Mouse (Mus musculus): ENCODE data around the gene Cog2. TPM values are rescaled to one million over a fixed set of nuclear protein-coding genes. Genes with fewer than 3 reads are reported as not detected.

Cog2 gene
- polyA plus RNA-seq, 1 experiment from 2014 or later, result 36.4 TPM

DNA sequence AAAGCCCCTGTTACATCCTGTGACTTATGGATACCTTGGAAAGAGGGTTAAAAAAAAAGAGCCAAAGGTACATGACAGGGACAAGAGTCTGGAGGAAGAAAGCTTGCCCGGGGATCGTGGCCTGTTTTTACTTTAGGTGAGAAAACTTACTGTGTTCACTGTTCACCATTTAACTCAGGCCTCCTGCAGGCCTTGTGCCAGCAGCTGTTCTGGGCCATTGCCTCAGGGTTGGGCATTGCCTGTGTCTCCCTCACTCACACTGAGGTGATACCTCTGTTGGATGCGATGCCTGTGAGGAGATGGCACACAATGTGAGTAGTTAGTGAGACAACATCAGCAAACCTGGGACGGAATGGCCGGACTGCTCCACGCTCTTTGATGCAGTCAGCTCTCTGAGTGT, 1.4 kb downstream of the Cog2 start:
- H3K27ac ChIP-seq, result no peak overlapping the region
- peak overlapping the region; percentile 83 for H3K4me2 ChIP-seq
- peaks cover 19% of the 10 kb centered on the region for H3K4me1 ChIP-seq
- WGBS, result 93% methylated on average over 6 of the region's 6 CpGs
- peak overlapping the region; percentile 98 for H3K4me3 ChIP-seq (replicated peaks)
- no peak overlapping the region for H3K9ac ChIP-seq
- peaks cover 24% of the 10 kb centered on the region for H3K36me3 ChIP-seq
- H3K9me3 ChIP-seq (replicated peaks), result no peaks in the 10 kb centered on the region
- 0 out of 2 replicates have a peak, but pooled peaks cover 8% of the 10 kb centered on the region for H3K27me3 ChIP-seq
- no peak for ATAC-seq (replicated peaks; ENCODE audit: low FRiP score)

GRCm38 (mm10) chr8:124526261-124526660, 5.7 kb downstream of the Cog2 start:
- no peak overlapping the region for H3K4me2 ChIP-seq
- 93% methylated on average over 11 of the region's 11 CpGs for WGBS
- H3K4me1 ChIP-seq, result peaks cover 14% of the 10 kb centered on the region
- H3K27ac ChIP-seq, result no peak overlapping the region
- H3K9me3 ChIP-seq (replicated peaks), result no peaks in the 10 kb centered on the region
- peaks cover 65% of the 10 kb centered on the region for H3K36me3 ChIP-seq
- ATAC-seq (replicated peaks; ENCODE audit: low FRiP score), result no peak
- H3K9ac ChIP-seq, result no peak overlapping the region
- no peaks in the 10 kb centered on the region for H3K27me3 ChIP-seq
- H3K4me3 ChIP-seq (replicated peaks), result no peak overlapping the region

DNA sequence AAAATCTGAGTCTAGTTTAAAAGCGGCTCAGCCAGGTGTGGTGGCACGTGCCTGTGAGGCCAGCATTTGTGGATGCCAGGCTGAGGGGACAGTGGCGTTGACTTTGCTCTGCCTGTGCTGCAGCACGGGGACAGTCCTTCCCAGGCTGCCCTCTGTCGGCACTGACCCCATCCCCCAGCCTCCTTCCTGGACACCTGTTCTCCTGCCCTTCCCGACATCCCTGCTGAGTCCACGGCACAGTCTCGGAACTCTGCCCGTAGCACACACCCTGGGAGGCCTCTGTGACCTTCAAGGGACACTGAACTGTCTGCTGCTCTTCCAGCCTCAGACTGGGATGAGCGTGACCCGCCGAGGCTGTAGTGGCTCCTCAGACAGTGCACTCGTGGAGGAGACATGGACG, 9.5 kb downstream of the Cog2 start:
- Histone ChIP-seq H3K9ac (no peak overlapping the region), H3K27me3 (no peaks in the 10 kb centered on the region), H3K27ac (no peak overlapping the region), H3K36me3 (peaks cover 94% of the 10 kb centered on the region), H3K4me1 (no peaks in the 10 kb centered on the region), H3K9me3 (replicated peaks) (no peaks in the 10 kb centered on the region), H3K4me3 (replicated peaks) (no peak overlapping the region), H3K4me2 (no peak overlapping the region)
- 88% methylated on average over 14 of the region's 14 CpGs for WGBS
- no peak for ATAC-seq (replicated peaks; ENCODE audit: low FRiP score)

DNA sequence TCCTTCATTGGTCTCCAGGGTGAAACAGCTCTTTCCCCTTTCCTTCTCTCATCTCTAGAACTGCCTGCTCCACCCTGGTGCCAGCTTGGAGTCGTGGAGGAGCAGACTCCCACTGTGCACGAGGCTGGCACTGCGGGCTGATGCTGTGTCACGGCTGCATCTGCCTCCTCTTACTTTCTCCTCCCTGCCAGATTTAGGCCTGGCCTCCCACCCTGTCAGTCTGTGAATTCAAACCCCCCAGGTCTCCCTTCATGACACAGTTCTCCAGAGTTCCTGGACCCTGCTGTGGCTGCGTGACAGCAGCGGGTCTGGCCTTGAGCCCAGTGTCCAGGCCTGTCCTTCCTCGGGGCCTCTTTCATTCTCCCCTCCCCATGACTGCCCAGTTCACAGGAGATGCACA, 10.0 kb downstream of the Cog2 start:
- Histone ChIP-seq H3K4me1 (no peaks in the 10 kb centered on the region), H3K4me2 (no peak overlapping the region), H3K9ac (no peak overlapping the region), H3K4me3 (replicated peaks) (no peak overlapping the region), H3K36me3 (peaks cover 96% of the 10 kb centered on the region), H3K27me3 (no peaks in the 10 kb centered on the region), H3K27ac (no peak overlapping the region), H3K9me3 (replicated peaks) (no peaks in the 10 kb centered on the region)
- no peak for ATAC-seq (replicated peaks; ENCODE audit: low FRiP score)
- 91% methylated on average over 7 of the region's 7 CpGs for WGBS

GRCm38 (mm10) chr8:124530996-124531395, 10.4 kb downstream of the Cog2 start:
- H3K9me3 ChIP-seq (replicated peaks), result no peaks in the 10 kb centered on the region
- H3K36me3 ChIP-seq, result peaks cover 96% of the 10 kb centered on the region
- H3K27ac ChIP-seq, result no peak overlapping the region
- no peak overlapping the region for H3K4me2 ChIP-seq
- no peak overlapping the region for H3K9ac ChIP-seq
- H3K4me3 ChIP-seq (replicated peaks), result no peak overlapping the region
- H3K4me1 ChIP-seq, result no peaks in the 10 kb centered on the region
- WGBS, result 85% methylated on average over 4 of the region's 4 CpGs
- ATAC-seq (replicated peaks; ENCODE audit: low FRiP score), result no peak
- no peaks in the 10 kb centered on the region for H3K27me3 ChIP-seq

DNA sequence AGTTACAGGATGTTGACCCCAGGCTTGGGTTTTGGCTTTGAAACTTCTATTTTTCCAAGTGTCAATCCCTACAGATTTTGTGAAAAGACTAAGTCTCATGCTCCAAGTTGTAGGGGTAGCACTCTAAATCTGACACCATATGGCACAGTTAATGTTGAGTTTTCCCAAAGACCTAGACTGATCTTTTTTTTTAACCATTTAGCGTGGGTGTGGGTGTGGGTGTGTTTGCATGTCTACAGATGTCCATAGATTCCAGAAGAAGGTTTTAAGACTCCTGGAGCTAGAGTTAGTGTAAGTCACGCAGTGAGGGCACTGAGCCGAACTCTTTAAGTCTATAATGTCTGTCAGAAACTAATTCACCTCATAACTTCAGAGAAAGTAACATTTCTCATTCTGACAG, 12.1 kb downstream of the Cog2 start:
- 78% methylated on average over 3 of the region's 3 CpGs for WGBS
- Histone ChIP-seq H3K9ac (no peak overlapping the region), H3K4me2 (no peak overlapping the region), H3K27me3 (no peaks in the 10 kb centered on the region), H3K4me3 (replicated peaks) (no peak overlapping the region), H3K4me1 (no peaks in the 10 kb centered on the region), H3K9me3 (replicated peaks) (no peaks in the 10 kb centered on the region), H3K27ac (no peak overlapping the region), H3K36me3 (peaks cover 92% of the 10 kb centered on the region)
- no peak for ATAC-seq (replicated peaks; ENCODE audit: low FRiP score)

GRCm38 (mm10) chr8:124535451-124535850, 14.9 kb downstream of the Cog2 start:
- Histone ChIP-seq H3K27me3 (no peaks in the 10 kb centered on the region), H3K9ac (no peak overlapping the region), H3K9me3 (replicated peaks) (no peaks in the 10 kb centered on the region), H3K4me1 (no peaks in the 10 kb centered on the region), H3K4me3 (replicated peaks) (no peak overlapping the region), H3K27ac (no peak overlapping the region), H3K4me2 (no peak overlapping the region), H3K36me3 (peaks cover 94% of the 10 kb centered on the region)
- WGBS, result 94% methylated on average over 5 of the region's 5 CpGs
- ATAC-seq (replicated peaks; ENCODE audit: low FRiP score), result no peak

GRCm38 (mm10) chr8:124540906-124541305, 20.3 kb downstream of the Cog2 start:
- Histone ChIP-seq H3K27me3 (no peaks in the 10 kb centered on the region), H3K36me3 (peaks cover 96% of the 10 kb centered on the region), H3K27ac (no peak overlapping the region), H3K9me3 (replicated peaks) (no peaks in the 10 kb centered on the region), H3K4me2 (no peak overlapping the region), H3K4me1 (no peaks in the 10 kb centered on the region), H3K4me3 (replicated peaks) (no peak overlapping the region), H3K9ac (no peak overlapping the region)
- no peak for ATAC-seq (replicated peaks; ENCODE audit: low FRiP score)
- 94% methylated on average over 12 of the region's 12 CpGs for WGBS

DNA sequence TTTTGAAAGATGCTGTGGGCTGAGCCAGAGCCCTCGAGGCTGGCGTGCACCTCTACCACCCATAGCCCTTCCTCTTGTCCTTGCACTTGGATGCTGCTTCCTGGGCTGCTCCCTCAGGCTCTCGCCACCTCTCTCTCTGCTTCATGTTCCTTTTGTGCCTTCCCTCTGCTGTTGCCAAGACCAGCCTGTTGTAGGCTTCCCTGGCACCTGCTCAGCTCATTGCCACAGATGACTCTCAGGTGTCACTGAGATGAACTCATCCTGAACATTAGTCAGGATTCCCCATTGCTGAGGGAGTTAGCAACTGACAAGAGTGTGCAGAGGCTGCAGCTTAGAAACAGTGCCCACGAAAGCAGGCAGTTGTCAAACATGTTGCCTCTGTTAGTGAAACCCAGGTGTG, 21.4 kb downstream of the Cog2 start:
- Histone ChIP-seq H3K9me3 (replicated peaks) (no peaks in the 10 kb centered on the region), H3K4me3 (replicated peaks) (no peak overlapping the region), H3K36me3 (peaks cover 98% of the 10 kb centered on the region), H3K27ac (no peak overlapping the region), H3K4me2 (no peak overlapping the region), H3K9ac (no peak overlapping the region), H3K4me1 (no peaks in the 10 kb centered on the region), H3K27me3 (no peaks in the 10 kb centered on the region)
- WGBS, result 92% methylated on average over 4 of the region's 4 CpGs
- no peak for ATAC-seq (replicated peaks; ENCODE audit: low FRiP score)

DNA sequence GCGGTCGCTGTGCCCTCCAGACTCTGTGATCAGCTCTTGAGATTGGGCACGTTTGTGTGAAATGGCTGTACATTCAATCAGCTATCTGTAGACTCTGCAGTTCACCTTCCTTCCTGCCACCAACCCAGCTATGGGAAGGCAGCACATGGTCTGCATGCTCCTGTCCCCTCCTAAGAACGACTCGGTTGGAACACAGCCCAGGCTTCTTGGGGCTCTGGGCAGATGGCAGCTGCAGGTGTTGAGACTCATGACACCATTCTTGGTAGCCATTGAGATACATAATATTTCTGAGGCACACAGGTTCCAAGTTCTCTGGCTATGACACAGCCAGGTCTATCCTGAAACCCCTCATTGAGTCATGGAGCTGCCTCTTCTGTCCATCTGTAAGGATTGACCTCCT, 22.7 kb downstream of the Cog2 start:
- WGBS, result 95% methylated on average over 5 of the region's 5 CpGs
- Histone ChIP-seq H3K27ac (no peak overlapping the region), H3K9ac (no peak overlapping the region), H3K36me3 (peaks cover 100% of the 10 kb centered on the region), H3K4me3 (replicated peaks) (no peak overlapping the region), H3K9me3 (replicated peaks) (no peaks in the 10 kb centered on the region), H3K4me2 (no peak overlapping the region), H3K27me3 (no peaks in the 10 kb centered on the region), H3K4me1 (no peaks in the 10 kb centered on the region)
- no peak for ATAC-seq (replicated peaks; ENCODE audit: low FRiP score)

DNA sequence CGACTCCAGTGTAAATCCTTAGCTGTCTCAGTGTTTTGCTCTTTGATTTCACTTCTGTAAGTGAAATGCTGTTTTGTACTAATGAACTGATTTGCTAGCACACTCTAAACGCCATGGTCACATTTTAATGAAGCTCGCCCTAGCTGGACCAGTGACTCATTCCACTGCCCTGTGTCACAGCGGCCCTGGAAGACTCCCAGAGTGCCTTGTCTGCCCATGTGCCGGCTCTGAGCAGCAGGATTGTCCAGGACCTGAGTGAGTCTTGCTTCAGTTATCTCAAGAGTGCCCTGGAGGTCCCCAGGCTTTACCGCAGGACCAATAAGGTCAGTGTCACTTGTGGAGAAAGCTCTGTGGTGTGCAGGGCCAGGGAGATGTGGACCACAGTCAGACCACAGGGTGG, 25.8 kb downstream of the Cog2 start:
- H3K27ac ChIP-seq, result no peak overlapping the region
- peaks cover 98% of the 10 kb centered on the region for H3K36me3 ChIP-seq
- no peak overlapping the region for H3K4me3 ChIP-seq (replicated peaks)
- no peaks in the 10 kb centered on the region for H3K9me3 ChIP-seq (replicated peaks)
- 91% methylated on average over 6 of the region's 6 CpGs for WGBS
- no peak overlapping the region for H3K4me2 ChIP-seq
- H3K27me3 ChIP-seq, result no peaks in the 10 kb centered on the region
- H3K4me1 ChIP-seq, result no peaks in the 10 kb centered on the region
- no peak overlapping the region for H3K9ac ChIP-seq
- no peak for ATAC-seq (replicated peaks; ENCODE audit: low FRiP score)

DNA sequence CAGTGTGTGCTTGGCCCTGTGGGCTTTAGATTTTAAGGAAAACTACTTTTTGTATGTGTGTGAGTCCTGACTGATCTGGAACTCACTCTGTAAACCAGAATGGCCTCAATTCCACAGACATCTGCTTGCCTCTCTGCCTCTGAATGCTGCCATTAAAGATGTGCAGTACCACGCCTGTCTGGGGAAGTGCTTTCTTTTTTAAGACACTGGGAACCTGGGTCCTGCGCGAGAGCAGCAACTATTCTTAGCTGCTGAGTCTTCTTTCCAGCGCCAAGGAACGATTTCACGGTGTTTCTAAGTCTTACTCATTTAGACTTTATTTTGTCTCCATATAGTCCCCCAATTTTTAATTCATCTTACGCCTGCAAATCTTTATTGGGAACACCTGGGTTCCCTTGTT, 26.2 kb downstream of the Cog2 start:
- ATAC-seq (replicated peaks; ENCODE audit: low FRiP score), result no peak
- H3K4me2 ChIP-seq, result no peak overlapping the region
- no peak overlapping the region for H3K27ac ChIP-seq
- WGBS, result 93% methylated on average over 7 of the region's 7 CpGs
- no peak overlapping the region for H3K4me3 ChIP-seq (replicated peaks)
- H3K36me3 ChIP-seq, result peaks cover 98% of the 10 kb centered on the region
- no peaks in the 10 kb centered on the region for H3K4me1 ChIP-seq
- H3K27me3 ChIP-seq, result no peaks in the 10 kb centered on the region
- no peak overlapping the region for H3K9ac ChIP-seq
- no peaks in the 10 kb centered on the region for H3K9me3 ChIP-seq (replicated peaks)

DNA sequence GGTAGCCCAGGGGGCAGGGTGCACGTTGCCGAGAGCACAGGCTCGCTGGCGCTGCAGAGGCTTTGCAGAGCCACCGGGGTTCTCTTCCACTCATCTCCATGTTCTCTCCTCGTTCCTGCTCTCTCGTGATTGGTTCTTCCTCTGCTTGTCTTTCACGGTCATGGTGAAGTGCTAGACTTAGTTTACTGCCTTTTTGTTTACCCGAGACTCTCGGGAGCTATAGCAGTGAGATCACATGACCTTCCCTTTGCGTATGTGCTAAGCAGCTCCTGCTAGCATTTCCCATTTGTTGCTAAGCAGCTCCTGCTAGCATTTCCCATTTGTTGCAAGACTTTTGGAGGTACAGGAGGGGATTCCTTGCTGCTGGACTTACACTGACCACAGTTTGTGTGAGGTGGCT, 26.7 kb downstream of the Cog2 start:
- H3K9me3 ChIP-seq (replicated peaks), result no peaks in the 10 kb centered on the region
- no peak overlapping the region for H3K4me2 ChIP-seq
- H3K27me3 ChIP-seq, result no peaks in the 10 kb centered on the region
- WGBS, result 52% methylated on average over 11 of the region's 11 CpGs
- no peak overlapping the region for H3K9ac ChIP-seq
- no peak overlapping the region for H3K27ac ChIP-seq
- H3K36me3 ChIP-seq, result peaks cover 98% of the 10 kb centered on the region
- no peak overlapping the region for H3K4me3 ChIP-seq (replicated peaks)
- ATAC-seq (replicated peaks; ENCODE audit: low FRiP score), result no peak
- no peaks in the 10 kb centered on the region for H3K4me1 ChIP-seq
